Mouse (Mus musculus): ENCODE results near the gene Ly75.

DNA sequence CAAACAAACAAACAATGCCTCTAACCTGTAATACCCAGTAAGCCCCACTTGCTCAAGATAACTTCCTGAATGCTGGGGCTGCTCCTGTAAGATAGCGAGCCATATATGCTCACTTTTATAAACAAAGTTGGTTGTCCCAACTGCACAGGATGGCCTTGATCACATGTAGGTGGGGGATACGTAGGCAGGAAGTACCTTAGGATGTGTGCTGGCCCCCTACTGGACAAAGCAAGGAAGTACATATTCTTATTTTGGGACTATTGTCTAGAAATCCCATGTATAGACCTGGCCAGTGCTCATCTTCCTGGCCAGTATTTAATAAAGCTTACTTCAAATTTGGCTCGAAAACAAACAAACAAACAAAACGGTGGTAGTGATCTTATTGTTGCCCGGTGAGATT lies 59.7 kb downstream of the Ly75 start:
- peak; percentile 67 for TF ChIP-seq CTCF (IDR thresholded peaks at IDR 0.05)
- no peak for TF ChIP-seq EP300 (IDR thresholded peaks at IDR 0.05)

Measured in lung, postnatal 0 days (tissue).